Mouse (Mus musculus) liver, postnatal 0 days (tissue): Measurements from ENCODE around the gene Mapkbp1. TPM values are rescaled to one million over a fixed set of nuclear protein-coding genes. Genes with fewer than 3 reads are reported as not detected.

Experiments
- ATAC-seq: fragments of 200-750 bp; cut with Nextera tagmentation; 2 replicates; pipeline ENCODE4 v1.8.0; 2017; ENCODE audit warnings: mild to moderate bottlenecking, moderate library complexity
- DNase-seq: peaks from one replicate; pipeline ENCODE4 v3.0.0-alpha.2; 2016
- H3K27ac ChIP-seq: fragments of 300-500 bp; sonication (generic); 2 replicates; pipeline ENCODE4 v1.5.1; 2014; ENCODE audit warnings: antibody characterized with exemption, moderate library complexity, mild to moderate bottlenecking, low read depth
- H3K27me3 ChIP-seq: fragments of 300-500 bp; sonication (generic); 2 replicates; pipeline ENCODE4 v1.6.1; 2014; ENCODE audit warnings: low read length, control low read depth, mixed read lengths; ENCODE audit not compliant: insufficient read depth
- H3K36me3 ChIP-seq: fragments of 300-500 bp; sonication (generic); replicated peaks from 2 replicates; pipeline ENCODE4 v1.6.1; 2014; ENCODE audit warnings: mild to moderate bottlenecking, control low read depth, low read length, moderate library complexity, mixed read lengths; ENCODE audit not compliant: insufficient read depth
- H3K4me1 ChIP-seq: fragments of 300-500 bp; sonication (generic); 2 replicates; pipeline ENCODE4 v1.6.1; 2014; ENCODE audit warnings: antibody characterized with exemption, mild to moderate bottlenecking, control low read depth; ENCODE audit not compliant: insufficient read depth
- H3K4me2 ChIP-seq: fragments of 300-500 bp; sonication (generic); 2 replicates; pipeline ENCODE4 v1.6.1; 2014; ENCODE audit warnings: low read depth, mild to moderate bottlenecking, low read length, moderate library complexity, mixed read lengths
- H3K4me3 ChIP-seq: fragments of 300-500 bp; sonication (generic); 2 replicates; pipeline ENCODE4 v1.5.1; 2014; ENCODE audit warnings: low read depth, low read length
- H3K9ac ChIP-seq: fragments of 300-500 bp; sonication (generic); replicated peaks from 2 replicates; pipeline ENCODE4 v1.6.1; 2014; ENCODE audit warnings: mild to moderate bottlenecking, moderate library complexity
- H3K9me3 ChIP-seq: fragments of 300-500 bp; sonication (generic); 2 replicates; pipeline ENCODE4 v1.6.1; 2016; ENCODE audit warnings: mild to moderate bottlenecking, control low read depth, low read length, mixed read lengths
- CTCF ChIP-seq: sonication (generic); IDR thresholded peaks from 2 replicates; pipeline ENCODE4 v1.5.1; 2016; ENCODE audit warnings: antibody characterized with exemption, low read depth
- EP300 ChIP-seq: IDR thresholded peaks from 2 replicates; pipeline ENCODE4 v1.6.1; 2016; ENCODE audit warnings: antibody characterized with exemption, low read depth, mild to moderate bottlenecking
- WGBS: fragments of 180-500 bp; shearing (Covaris S2); extraction: QIAGEN DNeasy Blood & Tissue Kit; methylation state at CpG from one replicate; pipeline ENCODE4 v1.1.7; 2014; ENCODE audit not compliant: insufficient replicate concordance; 5-methylcytosine and 5-hydroxymethylcytosine counted together
- polyA plus RNA-seq: library from polyadenylated mRNA; unstranded; fragments of >200 nt; fragmentation: Nextera tagmentation; extraction: Ambion mirVana; gene quantifications from 2 replicates; pipeline ENCODE4 v1.2.1, GENCODE M21; 2015

Mapkbp1 gene
- polyA plus RNA-seq, 1 experiment from 2014 or later: 0.27 TPM

GRCm38 (mm10) chr2:119994839-119995238, 22.3 kb downstream of the Mapkbp1 start:
- Histone ChIP-seq H3K4me1 (no peaks in the 10 kb centered on the region; the same call in 1 of the 2 replicates), H3K27me3 (no peaks in the 10 kb centered on the region), H3K4me3 (no peak overlapping the region), H3K9me3 (no peaks in the 10 kb centered on the region), H3K27ac (no peak overlapping the region), H3K9ac (no peak overlapping the region), H3K36me3 (no peaks in the 10 kb centered on the region), H3K4me2 (no peak overlapping the region)
- no peak for TF ChIP-seq EP300
- 51% methylated on average over 6 of the region's 6 CpGs for WGBS
- ATAC-seq (no peak), DNase-seq (no peak)

- H3K27ac ChIP-seq: peak overlapping the region; percentile 58
- WGBS: 44% methylated on average over 9 of the region's 9 CpGs
Measured at GRCm38 (mm10) chr2:119995391-119996281, 23.1 kb downstream of the Mapkbp1 start.

GRCm38 (mm10) chr2:119997354-119997753, 24.9 kb downstream of the Mapkbp1 start:
- no peak overlapping the region for H3K9ac ChIP-seq
- H3K4me2 ChIP-seq: no peak overlapping the region
- DNase-seq (no peak), ATAC-seq (no peak)
- H3K27ac ChIP-seq: no peak overlapping the region
- H3K4me3 ChIP-seq: no peak overlapping the region
- TF ChIP-seq CTCF: no peak
- TF ChIP-seq EP300: no peak
- H3K9me3 ChIP-seq: no peaks in the 10 kb centered on the region
- no peaks in the 10 kb centered on the region; the same call in 1 of the 2 replicates for H3K4me1 ChIP-seq
- no peaks in the 10 kb centered on the region for H3K36me3 ChIP-seq
- no peaks in the 10 kb centered on the region for H3K27me3 ChIP-seq
- 78% methylated on average over 4 of the region's 4 CpGs for WGBS

More at GRCm38 (mm10) chr2:119995391-119996281, 23.1 kb downstream of the Mapkbp1 start:
- TF ChIP-seq CTCF (no peak), EP300 (no peak)
- Histone ChIP-seq H3K4me3 (no peak overlapping the region), H3K4me2 (no peak overlapping the region), H3K9ac (no peak overlapping the region), H3K36me3 (no peaks in the 10 kb centered on the region), H3K4me1 (no peaks in the 10 kb centered on the region; the same call in 1 of the 2 replicates), H3K9me3 (no peaks in the 10 kb centered on the region), H3K27me3 (no peaks in the 10 kb centered on the region)
- no peak for ATAC-seq
- DNase-seq: peak; percentile 20

- ATAC-seq: no peak
- Histone ChIP-seq H3K4me2 (no peak overlapping the region), H3K4me3 (no peak overlapping the region), H3K4me1 (no peaks in the 10 kb centered on the region; the same call in 1 of the 2 replicates), H3K36me3 (no peaks in the 10 kb centered on the region), H3K27ac (no peak overlapping the region), H3K27me3 (no peaks in the 10 kb centered on the region), H3K9me3 (no peaks in the 10 kb centered on the region), H3K9ac (no peak overlapping the region)
- no peak for TF ChIP-seq EP300
- TF ChIP-seq CTCF: no peak
- 82% methylated on average over 2 of the region's 2 CpGs for WGBS
- DNase-seq: no peak
Measured at GRCm38 (mm10) chr2:119999731-120000130, 27.2 kb downstream of the Mapkbp1 start.

- TF ChIP-seq EP300: no peak
- TF ChIP-seq CTCF: no peak
- ATAC-seq (no peak), DNase-seq (no peak)
- Histone ChIP-seq H3K9ac (no peak overlapping the region), H3K9me3 (no peaks in the 10 kb centered on the region), H3K36me3 (no peaks in the 10 kb centered on the region), H3K27me3 (no peaks in the 10 kb centered on the region), H3K27ac (no peak overlapping the region), H3K4me3 (no peak overlapping the region), H3K4me1 (no peaks in the 10 kb centered on the region), H3K4me2 (no peak overlapping the region)
- 66% methylated on average over 3 of the region's 3 CpGs for WGBS
Measured at GRCm38 (mm10) chr2:120000882-120001584, 28.5 kb downstream of the Mapkbp1 start.

- no peaks in the 10 kb centered on the region for H3K4me1 ChIP-seq
- WGBS: 66% methylated on average over 4 of the region's 4 CpGs
- no peak for ATAC-seq
- H3K4me2 ChIP-seq: no peak overlapping the region
- H3K27ac ChIP-seq: no peak overlapping the region
- DNase-seq: no peak
- no peak overlapping the region for H3K9ac ChIP-seq
- H3K36me3 ChIP-seq: no peaks in the 10 kb centered on the region
- no peaks in the 10 kb centered on the region for H3K9me3 ChIP-seq
- no peak overlapping the region for H3K4me3 ChIP-seq
- TF ChIP-seq EP300 (no peak), CTCF (no peak)
- H3K27me3 ChIP-seq: no peaks in the 10 kb centered on the region
Measured at GRCm38 (mm10) chr2:120001956-120002355, 29.5 kb downstream of the Mapkbp1 start.
